Comparison of ENCODE assay signal across 26 mouse cellular contexts in the genomic region with DNA sequence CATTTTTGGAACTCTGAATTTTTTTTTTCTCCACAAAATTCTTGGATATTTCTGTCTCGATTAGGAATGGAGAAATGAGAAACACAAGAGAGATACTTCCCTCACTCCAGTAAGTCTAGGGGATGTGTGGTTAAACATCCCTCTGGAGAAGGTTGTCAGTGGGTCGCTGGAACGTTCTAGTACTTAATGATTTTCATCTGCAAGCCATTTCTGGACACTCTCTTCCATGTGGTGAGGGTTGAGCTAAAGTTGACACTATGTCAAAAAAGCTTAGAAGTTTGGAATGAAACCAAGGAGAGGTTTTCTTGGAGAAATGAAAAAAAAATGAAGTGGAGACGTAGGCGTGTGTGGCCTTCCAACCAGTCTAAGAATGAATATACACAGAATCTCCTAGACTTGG.
DNase-seq lines count a peak whose midpoint lies in the region; ATAC-seq and TF ChIP-seq lines count a peak whose summit lies in the region.
"Had no signal": no experiment of that assay in that cellular context is flagged by ENCODE, and none has a peak within 500 bp of the region (broad histone marks: within the 10 kb centered on the region; RNA-seq: fewer than 3 reads in every experiment).

No protein-coding gene starts in this region.

- intact Hi-C loops in heart, postnatal 36 days (cut with DNase I), result no loop called here

- TF ChIP-seq POLR2A in lung, adult 2 months (IDR thresholded peaks at IDR 0.05; ENCODE audit: borderline replicate concordance, extremely low read depth, low read depth, low read length), result no peak

- H3K36me3 ChIP-seq in lung, embryonic 15.5 days, result no peaks in the 10 kb centered on the region
- no peaks in the 10 kb centered on the region for H3K36me3 ChIP-seq in embryonic facial prominence, embryonic 15.5 days
- H3K36me3 ChIP-seq: embryonic facial prominence, embryonic 13.5 days; forebrain, embryonic 12.5 days; forebrain, embryonic 15.5 days; heart, embryonic 10.5 days; heart, embryonic 13.5 days; hindbrain, embryonic 12.5 days; hindbrain, embryonic 15.5 days had no signal

- 42% methylated on average over 5 of the region's 5 CpGs for WGBS in lung, embryonic 15.5 days
- 73% methylated on average over 5 of the region's 5 CpGs for WGBS in lung, adult 2 months
- 52% methylated on average over 5 of the region's 5 CpGs for WGBS in embryonic facial prominence, embryonic 15.5 days

- H3K4me2 ChIP-seq in lung, embryonic 15.5 days, result no peak overlapping the region
- no peak overlapping the region for H3K4me2 ChIP-seq in embryonic facial prominence, embryonic 15.5 days (replicated peaks)
- H3K4me2 ChIP-seq: embryonic facial prominence, embryonic 13.5 days; forebrain, embryonic 12.5 days; forebrain, embryonic 15.5 days; heart, embryonic 13.5 days; hindbrain, embryonic 12.5 days; hindbrain, embryonic 15.5 days had no signal

- no peaks in the 10 kb centered on the region for H3K9me3 ChIP-seq in lung, embryonic 15.5 days
- no peaks in the 10 kb centered on the region for H3K9me3 ChIP-seq in embryonic facial prominence, embryonic 15.5 days (replicated peaks)
- H3K9me3 ChIP-seq: embryonic facial prominence, embryonic 13.5 days; forebrain, embryonic 12.5 days; forebrain, embryonic 15.5 days; heart, embryonic 10.5 days; hindbrain, embryonic 12.5 days; hindbrain, embryonic 15.5 days had no signal

- H3K27me3 ChIP-seq in lung, embryonic 15.5 days, result no peaks in the 10 kb centered on the region; the same call in 1 of the 2 replicates
- H3K27me3 ChIP-seq in embryonic facial prominence, embryonic 15.5 days, result no peaks in the 10 kb centered on the region
- H3K27me3 ChIP-seq: embryonic facial prominence, embryonic 13.5 days; forebrain, embryonic 12.5 days; forebrain, embryonic 15.5 days; heart, embryonic 13.5 days; hindbrain, embryonic 12.5 days; hindbrain, embryonic 15.5 days had no signal

- peak; percentile 14 for DNase-seq in heart, adult 11 months
- no peak for DNase-seq in heart, postnatal 36 days
- DNase-seq in lung, postnatal 25 days (ENCODE audit: low spot score), result no peak
- DNase-seq in lung, postnatal 10 days, result peak; percentile 14
- DNase-seq in lung, adult 2 months, result no peak
- DNase-seq in neural tube, embryonic 10.5 days (ENCODE audit: extremely low spot score, low spot score), result no peak
- DNase-seq: adrenal gland, postnatal 10 days; adrenal gland, postnatal 36 days; cerebellum, adult 11 months; cerebellum, adult 2 months; cerebellum, adult 9-11 months; cerebellum, postnatal 25 days; gastrocnemius, postnatal 25 days; heart, adult 2 months; heart, postnatal 14 days had no signal

- peak; percentile 84; the same call in 1 of the 2 replicates for ATAC-seq in lung, embryonic 15.5 days (ENCODE audit: borderline replicate concordance, extremely low read depth, low FRiP score, low TSS enrichment)
- 0 out of 2 replicates have a peak, but pooled peaks have one; percentile 29 for ATAC-seq in embryonic facial prominence, embryonic 15.5 days (ENCODE audit: insufficient number of reproducible peaks, low FRiP score, low TSS enrichment, low read depth)
- ATAC-seq: activated CD4-positive, CD25-positive, alpha-beta regulatory T cell, adult 4 months; CD4-positive, CD25-positive, alpha-beta regulatory T cell, adult 4 months; forebrain, embryonic 15.5 days had no signal

- no peak for TF ChIP-seq CTCF in lung, adult 2 months (IDR thresholded peaks at IDR 0.05; ENCODE audit: insufficient read depth, low read length)

- H3K27ac ChIP-seq in lung, embryonic 15.5 days, result no peak overlapping the region
- no peak overlapping the region for H3K27ac ChIP-seq in embryonic facial prominence, embryonic 15.5 days (replicated peaks)
- H3K27ac ChIP-seq: embryonic facial prominence, embryonic 13.5 days; forebrain, embryonic 12.5 days; forebrain, embryonic 15.5 days; heart, adult 2 months; heart, embryonic 10.5 days; heart, embryonic 13.5 days; hindbrain, embryonic 12.5 days; hindbrain, embryonic 15.5 days had no signal

- no peak overlapping the region for H3K4me3 ChIP-seq in lung, embryonic 15.5 days
- H3K4me3 ChIP-seq in lung, adult 2 months (replicated peaks; ENCODE audit: extremely low read depth, low read depth, low read length), result no peak overlapping the region
- H3K4me3 ChIP-seq in embryonic facial prominence, embryonic 15.5 days (replicated peaks), result no peak overlapping the region
- H3K4me3 ChIP-seq: embryonic facial prominence, embryonic 13.5 days; forebrain, embryonic 12.5 days; forebrain, embryonic 15.5 days; heart, adult 2 months; heart, embryonic 10.5 days; heart, embryonic 13.5 days; hindbrain, embryonic 12.5 days; hindbrain, embryonic 15.5 days had no signal

- H3K9ac ChIP-seq in lung, embryonic 15.5 days, result no peak overlapping the region
- H3K9ac ChIP-seq in embryonic facial prominence, embryonic 15.5 days, result no peak overlapping the region
- H3K9ac ChIP-seq: embryonic facial prominence, embryonic 13.5 days; forebrain, embryonic 12.5 days; forebrain, embryonic 15.5 days; heart, embryonic 13.5 days; hindbrain, embryonic 12.5 days; hindbrain, embryonic 15.5 days had no signal

- peaks cover 3% of the 10 kb centered on the region; the same call in 1 of the 2 replicates for H3K4me1 ChIP-seq in lung, embryonic 15.5 days
- H3K4me1 ChIP-seq in lung, adult 2 months (ENCODE audit: control insufficient read depth, insufficient read depth, low read length), result no peaks in the 10 kb centered on the region
- no peaks in the 10 kb centered on the region; the same call in 1 of the 2 replicates for H3K4me1 ChIP-seq in embryonic facial prominence, embryonic 15.5 days
- H3K4me1 ChIP-seq: forebrain, embryonic 12.5 days; forebrain, embryonic 15.5 days; heart, embryonic 10.5 days; heart, embryonic 13.5 days; hindbrain, embryonic 12.5 days; hindbrain, embryonic 15.5 days had no signal

Comparison
In these comparisons a context has a peak if more than half of its experiments do, and no peak if none do; other contexts are left out.
1. DNase-seq: peak in heart, adult 11 months (single experiment) and lung, postnatal 10 days (single experiment); none in heart, postnatal 36 days (0 of 2), lung, postnatal 25 days (single experiment), lung, adult 2 months (single experiment) and neural tube, embryonic 10.5 days (single experiment).